Mouse (Mus musculus): ENCODE data around the gene Glis3. TPM values are rescaled to one million over a fixed set of nuclear protein-coding genes. Genes with fewer than 3 reads are reported as not detected.

The Glis3 gene
- polyA plus RNA-seq, 1 experiment from 2014 or later, result 0.15 TPM

- ATAC-seq (ENCODE audit: insufficient read depth), result no peak
These were observed 56.2 kb downstream of the Glis3 start for GRCm38 (mm10) chr19:28623726-28624125.

DNA sequence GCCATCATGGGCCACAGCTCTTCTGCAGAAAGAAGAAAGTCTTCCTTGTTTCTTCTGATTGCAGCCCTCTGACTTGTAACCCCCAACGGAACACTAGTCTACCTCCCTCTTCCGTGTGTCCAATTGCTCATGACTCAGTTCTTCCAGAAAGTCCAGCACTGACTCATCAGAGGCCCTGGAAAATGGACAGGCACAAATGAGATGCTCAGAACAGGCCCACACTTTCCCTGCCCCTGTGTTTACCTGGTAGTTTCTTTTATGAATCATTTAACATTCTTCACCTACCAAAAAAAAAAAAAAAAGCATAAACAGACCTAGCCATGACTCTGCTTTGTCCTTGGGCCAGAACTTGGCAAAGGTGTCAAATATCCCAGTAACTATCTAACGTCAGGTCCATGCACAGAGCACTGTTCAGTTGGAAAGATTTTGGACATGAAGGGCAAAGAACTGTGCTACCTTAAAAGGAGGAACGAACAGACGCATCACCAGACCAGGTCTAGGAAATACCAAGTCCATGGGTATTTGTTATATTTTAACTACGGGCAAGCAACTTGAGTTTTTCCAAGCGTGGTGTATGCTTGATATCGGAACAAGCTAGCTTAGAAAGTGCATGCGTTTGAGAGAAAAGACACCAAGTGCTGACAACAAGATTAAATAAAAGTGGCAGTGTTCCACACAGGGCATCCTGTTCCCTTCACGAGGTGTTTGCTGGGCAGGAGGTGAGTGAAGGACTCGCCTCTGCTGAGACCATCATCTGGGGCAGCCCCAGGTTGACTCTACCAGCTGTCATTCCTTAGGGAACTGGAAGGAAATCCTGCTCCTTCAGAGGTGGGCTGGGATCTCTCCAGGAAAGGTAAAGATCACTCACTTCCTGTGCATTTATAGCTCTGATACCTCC lies 58.0 kb downstream of the Glis3 start:
- Histone ChIP-seq H3K27me3 (no peaks in the 10 kb centered on the region), H3K4me2 (no peak overlapping the region), H3K4me1 (replicated peaks) (no peaks in the 10 kb centered on the region), H3K4me3 (replicated peaks) (no peak overlapping the region), H3K27ac (replicated peaks) (no peak overlapping the region), H3K9me3 (replicated peaks) (no peaks in the 10 kb centered on the region), H3K36me3 (replicated peaks) (no peaks in the 10 kb centered on the region), H3K9ac (no peak overlapping the region)
- 65% methylated on average over 11 of the region's 11 CpGs for WGBS (ENCODE audit: insufficient replicate concordance)
- ATAC-seq (ENCODE audit: insufficient read depth), result no peak

More at GRCm38 (mm10) chr19:28623726-28624125, 56.2 kb downstream of the Glis3 start:
- Histone ChIP-seq H3K36me3 (replicated peaks) (no peaks in the 10 kb centered on the region), H3K9me3 (replicated peaks) (no peaks in the 10 kb centered on the region), H3K27me3 (no peaks in the 10 kb centered on the region), H3K4me1 (replicated peaks) (no peaks in the 10 kb centered on the region), H3K4me3 (replicated peaks) (no peak overlapping the region), H3K4me2 (no peak overlapping the region), H3K9ac (no peak overlapping the region), H3K27ac (replicated peaks) (no peak overlapping the region)
- 69% methylated on average over 10 of the region's 10 CpGs for WGBS (ENCODE audit: insufficient replicate concordance)

DNA sequence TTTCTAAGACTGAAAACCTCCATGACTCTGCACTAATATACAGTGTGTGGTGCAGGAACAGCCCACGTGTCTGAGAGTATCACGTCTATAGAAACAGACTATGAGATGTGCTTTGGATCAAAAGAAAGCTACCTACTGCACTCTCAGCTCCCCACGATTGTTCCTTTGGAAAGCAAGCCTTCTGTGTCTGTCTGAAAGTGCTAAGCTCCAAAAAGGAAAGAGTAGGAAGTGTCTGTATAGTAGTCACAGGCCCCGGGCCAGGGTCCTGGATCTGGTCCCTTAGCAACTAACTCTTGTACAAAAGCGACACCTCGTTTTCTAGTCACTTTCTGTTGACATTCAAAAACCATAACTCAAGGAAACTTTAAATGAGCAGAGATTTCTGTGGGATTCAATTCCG lies 62.1 kb downstream of the Glis3 start:
- H3K27ac ChIP-seq (replicated peaks), result no peak overlapping the region
- H3K27me3 ChIP-seq, result no peaks in the 10 kb centered on the region
- H3K4me2 ChIP-seq, result no peak overlapping the region

DNA sequence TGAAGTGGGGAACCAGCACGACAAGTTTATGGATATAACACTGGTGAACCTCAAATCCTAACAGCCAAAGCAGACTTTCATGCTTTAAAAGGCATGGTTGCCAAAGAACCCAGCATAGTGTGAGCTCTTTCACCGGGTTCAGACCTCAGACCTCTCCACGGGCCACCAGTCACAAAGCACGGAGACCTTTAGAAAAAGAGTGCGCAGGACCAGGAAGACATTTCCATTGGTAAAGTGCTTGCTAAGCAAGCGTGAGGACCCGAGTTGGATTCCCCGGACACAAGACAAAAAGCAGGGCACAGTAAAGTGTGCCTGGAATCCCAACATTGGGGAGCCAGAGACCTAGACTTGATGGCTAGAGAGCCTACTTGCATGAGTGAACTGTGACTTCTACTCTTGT lies 62.7 kb downstream of the Glis3 start:
- Histone ChIP-seq H3K4me2 (no peak overlapping the region), H3K4me1 (replicated peaks) (no peaks in the 10 kb centered on the region), H3K9ac (no peak overlapping the region), H3K36me3 (replicated peaks) (no peaks in the 10 kb centered on the region), H3K27me3 (no peaks in the 10 kb centered on the region), H3K4me3 (replicated peaks) (no peak overlapping the region), H3K9me3 (replicated peaks) (no peaks in the 10 kb centered on the region), H3K27ac (replicated peaks) (no peak overlapping the region)
- no peak for ATAC-seq (ENCODE audit: insufficient read depth)
- WGBS (ENCODE audit: insufficient replicate concordance), result 77% methylated on average over 8 of the region's 8 CpGs

More for the DNA sequence above, 62.1 kb downstream of the Glis3 start:
- Histone ChIP-seq H3K9me3 (replicated peaks) (no peaks in the 10 kb centered on the region), H3K4me3 (replicated peaks) (no peak overlapping the region), H3K36me3 (replicated peaks) (no peaks in the 10 kb centered on the region), H3K9ac (no peak overlapping the region), H3K4me1 (replicated peaks) (no peaks in the 10 kb centered on the region)
- 63% methylated on average over 7 of the region's 7 CpGs for WGBS (ENCODE audit: insufficient replicate concordance)
- ATAC-seq (ENCODE audit: insufficient read depth), result no peak

DNA sequence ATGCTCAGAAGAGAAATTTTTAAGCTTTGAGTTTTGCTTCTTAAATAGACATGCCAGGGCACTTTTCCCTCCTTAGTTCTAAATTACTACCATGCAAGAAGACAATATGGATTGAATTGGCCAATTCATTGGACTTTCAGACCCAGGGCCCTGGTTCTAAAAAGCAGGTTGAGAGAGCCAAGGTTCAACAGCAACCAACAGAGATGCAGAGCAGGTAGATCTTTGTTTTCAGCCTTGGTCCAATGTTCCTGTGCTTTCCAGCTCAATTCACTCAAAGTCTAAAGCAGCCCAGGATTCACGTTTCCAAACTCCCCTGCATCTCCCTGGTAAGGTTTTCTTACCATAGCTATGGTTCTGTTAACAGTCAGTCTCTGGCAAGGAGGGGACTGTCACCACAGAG lies 63.4 kb downstream of the Glis3 start:
- H3K4me3 ChIP-seq (replicated peaks), result no peak overlapping the region
- no peak overlapping the region for H3K27ac ChIP-seq (replicated peaks)
- H3K9me3 ChIP-seq (replicated peaks), result no peaks in the 10 kb centered on the region
- H3K27me3 ChIP-seq, result no peaks in the 10 kb centered on the region
- WGBS (ENCODE audit: insufficient replicate concordance), result 43% methylated on average over 1 of the region's 1 CpGs
- ATAC-seq (ENCODE audit: insufficient read depth), result no peak
- no peaks in the 10 kb centered on the region for H3K4me1 ChIP-seq (replicated peaks)
- no peak overlapping the region for H3K4me2 ChIP-seq
- H3K36me3 ChIP-seq (replicated peaks), result no peaks in the 10 kb centered on the region
- H3K9ac ChIP-seq, result no peak overlapping the region

DNA sequence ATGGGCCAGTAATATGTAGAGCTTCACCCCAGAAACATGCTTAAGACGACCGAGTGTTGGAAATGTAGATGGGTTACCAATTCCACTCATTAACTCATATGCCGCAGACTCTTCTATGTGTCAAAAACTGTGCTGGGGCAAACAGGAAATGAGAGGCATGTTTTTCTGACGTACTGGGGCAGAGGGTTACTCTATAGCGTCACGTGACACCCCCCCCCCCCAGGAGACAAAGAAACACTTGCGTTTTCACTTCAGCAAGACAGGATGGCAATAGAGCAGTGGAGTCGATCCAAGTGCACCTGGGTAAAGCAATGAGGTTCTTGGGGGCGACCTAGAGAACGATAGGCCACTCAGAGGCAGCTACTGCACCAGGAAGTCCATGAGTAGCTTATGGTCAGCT lies 67.6 kb downstream of the Glis3 start:
- Histone ChIP-seq H3K4me1 (replicated peaks) (no peaks in the 10 kb centered on the region), H3K27me3 (no peaks in the 10 kb centered on the region), H3K27ac (replicated peaks) (no peak overlapping the region), H3K4me3 (replicated peaks) (no peak overlapping the region), H3K9me3 (replicated peaks) (no peaks in the 10 kb centered on the region), H3K36me3 (replicated peaks) (no peaks in the 10 kb centered on the region), H3K9ac (no peak overlapping the region), H3K4me2 (no peak overlapping the region)
- 63% methylated on average over 10 of the region's 10 CpGs for WGBS (ENCODE audit: insufficient replicate concordance)
- ATAC-seq (ENCODE audit: insufficient read depth), result no peak

DNA sequence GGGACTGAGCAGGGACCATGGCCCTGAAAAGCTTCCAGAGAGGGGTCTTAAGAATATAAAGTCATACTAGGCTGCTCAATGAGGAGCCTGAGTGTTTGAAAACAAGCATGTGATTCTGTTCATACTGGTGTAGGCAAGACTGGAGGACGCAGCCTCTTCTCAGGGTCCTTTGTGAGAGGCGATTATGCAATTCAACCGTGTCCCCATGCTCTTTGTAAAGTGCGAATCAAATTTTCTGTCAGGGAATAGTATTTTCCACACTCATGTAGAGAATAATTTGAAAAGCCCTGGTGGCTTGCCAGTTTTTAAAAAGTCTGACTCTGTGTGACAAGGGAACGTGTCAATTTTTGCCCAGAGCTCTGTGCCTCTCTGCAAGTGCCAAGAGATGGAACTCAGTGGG lies 71.1 kb downstream of the Glis3 start:
- Histone ChIP-seq H3K4me1 (replicated peaks) (no peaks in the 10 kb centered on the region), H3K4me3 (replicated peaks) (no peak overlapping the region), H3K4me2 (no peak overlapping the region), H3K27ac (replicated peaks) (no peak overlapping the region), H3K9me3 (replicated peaks) (no peaks in the 10 kb centered on the region), H3K9ac (no peak overlapping the region), H3K36me3 (replicated peaks) (no peaks in the 10 kb centered on the region), H3K27me3 (no peaks in the 10 kb centered on the region)
- ATAC-seq (ENCODE audit: insufficient read depth), result no peak
- 76% methylated on average over 5 of the region's 5 CpGs for WGBS (ENCODE audit: insufficient replicate concordance)

DNA sequence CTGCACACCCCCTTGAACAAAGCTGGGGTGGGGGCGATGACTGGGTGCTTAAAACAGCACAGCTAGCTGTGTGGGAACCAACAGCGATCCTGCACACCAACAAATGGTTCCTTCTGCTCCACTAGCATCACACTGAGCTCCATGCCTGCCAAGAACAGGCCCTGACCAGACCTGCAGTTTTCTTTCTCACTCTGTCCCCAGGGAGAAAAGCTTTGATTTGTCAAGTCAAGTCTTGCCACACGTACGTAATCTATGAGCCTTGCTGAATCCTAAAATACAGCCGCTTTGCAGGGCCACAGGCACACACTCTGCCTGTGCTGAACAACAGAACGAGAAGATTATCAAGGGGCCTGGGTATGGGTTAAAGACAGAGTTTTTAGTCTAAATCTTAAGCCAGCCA lies 71.6 kb downstream of the Glis3 start:
- Histone ChIP-seq H3K9ac (no peak overlapping the region), H3K9me3 (replicated peaks) (no peaks in the 10 kb centered on the region), H3K27me3 (no peaks in the 10 kb centered on the region), H3K27ac (replicated peaks) (no peak overlapping the region), H3K4me2 (no peak overlapping the region), H3K36me3 (replicated peaks) (no peaks in the 10 kb centered on the region), H3K4me1 (replicated peaks) (no peaks in the 10 kb centered on the region), H3K4me3 (replicated peaks) (no peak overlapping the region)
- WGBS (ENCODE audit: insufficient replicate concordance), result 73% methylated on average over 6 of the region's 6 CpGs
- no peak for ATAC-seq (ENCODE audit: insufficient read depth)

DNA sequence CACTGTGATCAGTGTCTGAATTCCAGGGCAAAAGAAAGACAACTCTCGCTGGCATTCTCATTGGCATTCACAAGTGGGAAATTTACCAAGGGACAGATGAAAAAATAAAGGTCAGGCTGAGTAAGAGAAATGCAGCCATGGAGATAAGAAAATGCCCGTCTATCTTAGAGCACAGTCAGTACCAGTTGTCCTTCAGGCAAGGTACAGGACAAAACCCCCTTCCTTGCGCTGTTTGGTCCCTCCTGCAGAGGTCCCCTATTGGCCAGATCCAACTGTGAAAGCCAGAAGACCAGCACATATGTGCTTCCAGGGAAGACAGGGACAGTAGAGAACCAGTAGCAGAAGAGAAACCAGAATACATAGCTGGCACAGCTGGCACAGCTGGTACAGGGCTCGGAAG lies 79.0 kb downstream of the Glis3 start:
- ATAC-seq (ENCODE audit: insufficient read depth), result no peak
- no peak overlapping the region for H3K4me2 ChIP-seq
- no peaks in the 10 kb centered on the region for H3K4me1 ChIP-seq (replicated peaks)
- no peak overlapping the region for H3K4me3 ChIP-seq (replicated peaks)
- no peaks in the 10 kb centered on the region for H3K36me3 ChIP-seq (replicated peaks)
- H3K9ac ChIP-seq, result no peak overlapping the region
- 54% methylated on average over 4 of the region's 4 CpGs for WGBS (ENCODE audit: insufficient replicate concordance)
- H3K9me3 ChIP-seq (replicated peaks), result no peaks in the 10 kb centered on the region
- no peak overlapping the region for H3K27ac ChIP-seq (replicated peaks)
- no peaks in the 10 kb centered on the region for H3K27me3 ChIP-seq

DNA sequence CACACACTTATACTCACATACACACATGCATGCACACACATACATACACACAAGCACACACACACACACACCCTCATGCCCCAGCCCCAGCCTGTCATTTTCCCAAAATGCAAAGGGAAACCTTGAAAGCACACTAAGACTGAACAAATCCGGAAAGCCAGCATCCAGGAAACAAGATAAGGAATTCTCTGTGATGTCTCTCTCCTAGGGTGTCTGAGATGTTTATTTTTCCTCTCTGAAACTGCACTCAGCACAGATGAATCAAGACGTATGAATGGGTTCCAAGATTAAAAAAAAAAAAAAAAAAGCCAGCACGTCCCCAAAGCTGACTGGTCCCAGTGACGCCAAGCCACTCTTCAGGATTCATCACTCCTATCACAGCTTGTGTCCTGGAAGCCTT lies 85.7 kb downstream of the Glis3 start:
- ATAC-seq (ENCODE audit: insufficient read depth), result no peak
- H3K27ac ChIP-seq (replicated peaks), result no peak overlapping the region
- no peak overlapping the region for H3K4me2 ChIP-seq
- 48% methylated on average over 4 of the region's 4 CpGs for WGBS (ENCODE audit: insufficient replicate concordance)
- no peaks in the 10 kb centered on the region for H3K36me3 ChIP-seq (replicated peaks)
- no peak overlapping the region for H3K4me3 ChIP-seq (replicated peaks)
- no peaks in the 10 kb centered on the region for H3K9me3 ChIP-seq (replicated peaks)
- H3K9ac ChIP-seq, result no peak overlapping the region
- no peaks in the 10 kb centered on the region for H3K27me3 ChIP-seq
- no peaks in the 10 kb centered on the region for H3K4me1 ChIP-seq (replicated peaks)

DNA sequence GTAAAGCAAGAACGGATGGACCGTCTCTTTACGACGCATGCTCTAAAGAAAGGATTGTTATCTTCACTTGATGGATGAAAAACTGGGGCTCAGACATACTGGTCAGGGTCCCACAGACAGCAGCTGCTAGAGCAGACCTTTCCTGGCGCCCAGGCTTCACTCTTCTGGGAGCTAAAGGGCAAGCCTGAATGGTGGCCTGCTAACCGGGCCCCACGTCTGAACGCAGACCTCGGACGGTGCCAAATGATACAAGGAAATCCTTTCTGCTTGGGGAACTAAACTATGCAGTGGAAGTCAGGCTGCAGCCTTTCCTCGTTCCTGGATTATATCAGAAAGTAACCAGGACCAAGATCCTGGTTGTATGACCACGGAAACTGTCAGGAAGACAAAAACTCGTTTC lies 86.9 kb downstream of the Glis3 start:
- Histone ChIP-seq H3K4me2 (no peak overlapping the region), H3K9ac (no peak overlapping the region), H3K9me3 (replicated peaks) (no peaks in the 10 kb centered on the region), H3K27ac (replicated peaks) (no peak overlapping the region), H3K4me3 (replicated peaks) (no peak overlapping the region), H3K36me3 (replicated peaks) (no peaks in the 10 kb centered on the region), H3K27me3 (no peaks in the 10 kb centered on the region), H3K4me1 (replicated peaks) (no peaks in the 10 kb centered on the region)
- no peak for ATAC-seq (ENCODE audit: insufficient read depth)
- 61% methylated on average over 13 of the region's 13 CpGs for WGBS (ENCODE audit: insufficient replicate concordance)
